Mouse (Mus musculus): Measurements from ENCODE around the gene Sectm1a. TPM values are rescaled to one million over a fixed set of nuclear protein-coding genes. Genes with fewer than 3 reads are reported as not detected.

Sectm1a gene
- polyA plus RNA-seq, 1 experiment from 2014 or later = not detected

- WGBS = 87% methylated on average over 11 of the region's 11 CpGs
- H3K36me3 ChIP-seq = no peaks in the 10 kb centered on the region
- no peaks in the 10 kb centered on the region for H3K27me3 ChIP-seq (replicated peaks)
- no peak overlapping the region for H3K9ac ChIP-seq
- H3K4me1 ChIP-seq = no peaks in the 10 kb centered on the region
- H3K9me3 ChIP-seq = no peaks in the 10 kb centered on the region
- no peak overlapping the region for H3K4me2 ChIP-seq (replicated peaks)
- no peak overlapping the region for H3K27ac ChIP-seq
- no peak for ATAC-seq (ENCODE audit: low FRiP score, low read depth)
- no peak overlapping the region for H3K4me3 ChIP-seq
Observed at GRCm38 (mm10) chr11:121038366-121039240, 42.4 kb downstream of the Sectm1a start.

GRCm38 (mm10) chr11:121033118-121033517, 47.9 kb downstream of the Sectm1a start:
- no peak overlapping the region for H3K9ac ChIP-seq
- 87% methylated on average over 5 of the region's 5 CpGs for WGBS
- no peaks in the 10 kb centered on the region for H3K4me1 ChIP-seq
- H3K27ac ChIP-seq = no peak overlapping the region
- H3K9me3 ChIP-seq = no peaks in the 10 kb centered on the region
- ATAC-seq (ENCODE audit: low FRiP score, low read depth) = no peak
- no peaks in the 10 kb centered on the region for H3K27me3 ChIP-seq (replicated peaks)
- no peaks in the 10 kb centered on the region for H3K36me3 ChIP-seq
- H3K4me2 ChIP-seq (replicated peaks) = no peak overlapping the region
- no peak overlapping the region for H3K4me3 ChIP-seq

- Histone ChIP-seq H3K4me2 (replicated peaks) (no peak overlapping the region), H3K9me3 (no peaks in the 10 kb centered on the region), H3K36me3 (no peaks in the 10 kb centered on the region), H3K27me3 (replicated peaks) (no peaks in the 10 kb centered on the region), H3K4me1 (no peaks in the 10 kb centered on the region), H3K27ac (no peak overlapping the region), H3K9ac (no peak overlapping the region), H3K4me3 (no peak overlapping the region)
- 89% methylated on average over 7 of the region's 7 CpGs for WGBS
- ATAC-seq (ENCODE audit: low FRiP score, low read depth) = no peak
Observed at GRCm38 (mm10) chr11:121027259-121027658, 53.8 kb downstream of the Sectm1a start.

- Histone ChIP-seq H3K4me3 (no peak overlapping the region), H3K4me2 (replicated peaks) (no peak overlapping the region), H3K9ac (no peak overlapping the region), H3K27me3 (replicated peaks) (no peaks in the 10 kb centered on the region), H3K27ac (no peak overlapping the region), H3K9me3 (no peaks in the 10 kb centered on the region), H3K4me1 (no peaks in the 10 kb centered on the region), H3K36me3 (no peaks in the 10 kb centered on the region)
- ATAC-seq (ENCODE audit: low FRiP score, low read depth) = no peak
- WGBS = 79% methylated on average over 6 of the region's 6 CpGs
Observed at GRCm38 (mm10) chr11:121024163-121024562, 56.9 kb downstream of the Sectm1a start.

GRCm38 (mm10) chr11:121019501-121019900, 61.5 kb downstream of the Sectm1a start:
- Histone ChIP-seq H3K4me2 (replicated peaks) (no peak overlapping the region), H3K9me3 (no peaks in the 10 kb centered on the region), H3K27me3 (replicated peaks) (no peaks in the 10 kb centered on the region), H3K9ac (no peak overlapping the region), H3K36me3 (no peaks in the 10 kb centered on the region), H3K4me3 (no peak overlapping the region), H3K27ac (no peak overlapping the region), H3K4me1 (no peaks in the 10 kb centered on the region)
- WGBS = 86% methylated on average over 5 of the region's 5 CpGs
- no peak for ATAC-seq (ENCODE audit: low FRiP score, low read depth)

GRCm38 (mm10) chr11:121017703-121018102, 63.3 kb downstream of the Sectm1a start:
- Histone ChIP-seq H3K27me3 (replicated peaks) (no peaks in the 10 kb centered on the region), H3K4me1 (no peaks in the 10 kb centered on the region), H3K9me3 (no peaks in the 10 kb centered on the region), H3K4me2 (replicated peaks) (no peak overlapping the region), H3K4me3 (no peak overlapping the region), H3K36me3 (no peaks in the 10 kb centered on the region), H3K9ac (no peak overlapping the region), H3K27ac (no peak overlapping the region)
- WGBS = 48% methylated on average over 3 of the region's 3 CpGs
- 0 out of 2 replicates have a peak, but pooled peaks have one; percentile 21 for ATAC-seq (ENCODE audit: low FRiP score, low read depth)

Other genes starting within 250 kb of the Sectm1a start
- 4.7 and 5.6 TPM in 2 replicates for gene Ccdc57, start 148.3 kb downstream of the Sectm1a start, polyA plus RNA-seq (2016; fragmentation: Nextera tagmentation; extraction: Ambion mirVana)
- 31.8 and 38.4 TPM in 2 replicates for gene Slc16a3, start 132.7 kb downstream of the Sectm1a start, polyA plus RNA-seq (2016; fragmentation: Nextera tagmentation; extraction: Ambion mirVana)
- 157 TPM in 2 replicates for gene Csnk1d, start 89.9 kb downstream of the Sectm1a start, polyA plus RNA-seq (2016; fragmentation: Nextera tagmentation; extraction: Ambion mirVana)
- gene Cd7, start 41.8 kb downstream of the Sectm1a start, polyA plus RNA-seq (2016; fragmentation: Nextera tagmentation; extraction: Ambion mirVana) = 0.34 and 0.47 TPM in 2 replicates
- not detected in 2 replicates for gene Sectm1b, start 17.7 kb downstream of the Sectm1a start, polyA plus RNA-seq (2016; fragmentation: Nextera tagmentation; extraction: Ambion mirVana)
- not detected in 2 replicates for gene Tex19.2, start 37.5 kb upstream of the Sectm1a start, polyA plus RNA-seq (2016; fragmentation: Nextera tagmentation; extraction: Ambion mirVana)
- not detected in 2 replicates for gene Tex19.1, start 64.9 kb upstream of the Sectm1a start, polyA plus RNA-seq (2016; fragmentation: Nextera tagmentation; extraction: Ambion mirVana)
- 0.25 and 0.46 TPM in 2 replicates for gene Uts2r, start 79.1 kb upstream of the Sectm1a start, polyA plus RNA-seq (2016; fragmentation: Nextera tagmentation; extraction: Ambion mirVana)
- 12.2 and 13.1 TPM in 2 replicates for gene Hexdc, start 123.2 kb upstream of the Sectm1a start, polyA plus RNA-seq (2016; fragmentation: Nextera tagmentation; extraction: Ambion mirVana)
- gene Ogfod3, start 123.5 kb upstream of the Sectm1a start, polyA plus RNA-seq (2016; fragmentation: Nextera tagmentation; extraction: Ambion mirVana) = 18.2 and 19.7 TPM in 2 replicates
- gene Cybc1, start 148.1 kb upstream of the Sectm1a start, polyA plus RNA-seq (2016; fragmentation: Nextera tagmentation; extraction: Ambion mirVana) = 41.2 and 42.1 TPM in 2 replicates
- gene Narf, start 156.0 kb upstream of the Sectm1a start, polyA plus RNA-seq (2016; fragmentation: Nextera tagmentation; extraction: Ambion mirVana) = 90.2 and 96.2 TPM in 2 replicates
- gene Foxk2, start 178.8 kb upstream of the Sectm1a start, polyA plus RNA-seq (2016; fragmentation: Nextera tagmentation; extraction: Ambion mirVana) = 15.2 and 15.3 TPM in 2 replicates